Mouse (Mus musculus): ENCODE data around the gene Ubl3.

DNA sequence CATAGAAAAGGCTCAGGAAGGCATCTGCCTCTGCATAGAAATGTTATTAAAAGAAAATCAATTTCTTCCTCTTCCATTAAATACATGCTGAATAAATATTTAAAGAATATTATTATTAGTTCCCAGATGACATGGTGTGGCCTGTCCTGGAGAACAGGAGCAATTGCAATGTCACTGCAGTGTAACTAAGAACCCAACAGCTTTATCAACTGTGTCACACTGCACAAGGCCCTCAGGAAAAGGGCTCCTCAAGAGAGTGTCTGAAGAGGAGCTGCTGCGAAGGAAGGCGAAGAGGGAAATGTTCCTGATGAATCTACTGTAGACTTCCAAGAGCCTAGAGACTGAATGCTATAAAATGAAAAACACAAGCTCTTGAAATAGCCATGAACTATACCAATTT, 18.7 kb downstream of the Ubl3 start:
- TF ChIP-seq MAX (IDR thresholded peaks at IDR 0.05; ENCODE audit: low read depth) (no peak), POLR2AphosphoS2 (IDR thresholded peaks at IDR 0.05; ENCODE audit: insufficient read length, low read depth) (no peak)

Data from myocyte (in vitro differentiated cells).